Mouse (Mus musculus): ENCODE measurements around the gene Pigk. TPM values are rescaled to one million over a fixed set of nuclear protein-coding genes. Genes with fewer than 3 reads are reported as not detected.
"Not testable (repeated sequence)": the region's sequence is repeated elsewhere in the genome, so short reads cannot be mapped to it uniquely, and the experiment has no call there.

The Pigk gene
- polyA plus RNA-seq, 1 experiment from 2014 or later: 51.4 TPM

- 49% methylated on average over 8 of the region's 8 CpGs for WGBS
- no peaks in the 10 kb centered on the region for H3K4me1 ChIP-seq
- H3K4me2 ChIP-seq (replicated peaks): no peak overlapping the region
- H3K27ac ChIP-seq: no peak overlapping the region
- no peaks in the 10 kb centered on the region for H3K36me3 ChIP-seq
- no peak overlapping the region for H3K4me3 ChIP-seq
- ATAC-seq (ENCODE audit: insufficient number of reproducible peaks, insufficient read depth, low FRiP score, low TSS enrichment): no peak
- no peaks in the 10 kb centered on the region for H3K9me3 ChIP-seq
- no peaks in the 10 kb centered on the region for H3K27me3 ChIP-seq
- no peak overlapping the region for H3K9ac ChIP-seq
These were observed 14.6 kb upstream of the Pigk start for GRCm38 (mm10) chr3:152699261-152699660.

DNA sequence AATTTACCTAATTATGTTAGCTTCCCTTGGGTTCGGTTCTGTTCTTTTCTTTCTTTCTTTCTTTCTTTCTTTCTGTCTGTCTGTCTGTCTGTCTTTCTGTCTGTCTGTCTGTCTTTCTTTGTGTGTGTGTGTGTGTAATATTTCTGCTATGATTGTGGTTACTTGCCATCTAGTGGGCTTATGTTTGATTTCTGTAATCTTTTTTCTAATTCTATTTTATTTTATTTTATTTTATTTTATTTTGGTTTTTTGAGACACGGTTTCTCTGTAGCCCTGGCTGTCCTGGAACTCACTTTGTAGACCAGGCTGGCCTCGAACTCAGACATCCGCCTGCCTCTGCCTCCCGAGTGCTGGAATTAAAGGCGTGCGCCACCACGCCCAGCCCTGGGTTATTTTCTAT is 12.4 kb upstream of the Pigk start:
- H3K9me3 ChIP-seq; H3K36me3 ChIP-seq; H3K27ac ChIP-seq; H3K4me1 ChIP-seq; ATAC-seq (ENCODE audit: insufficient number of reproducible peaks, insufficient read depth, low FRiP score, low TSS enrichment); H3K4me2 ChIP-seq (replicated peaks); H3K4me3 ChIP-seq; H3K9ac ChIP-seq; H3K27me3 ChIP-seq: not testable (repeated sequence)
- WGBS: 89% methylated on average over 8 of the region's 8 CpGs

- no peaks in the 10 kb centered on the region for H3K9me3 ChIP-seq
- no peak for ATAC-seq (ENCODE audit: insufficient number of reproducible peaks, insufficient read depth, low FRiP score, low TSS enrichment)
- peak overlapping the region; percentile 17; the same call in 1 of the 2 replicates for H3K4me2 ChIP-seq (replicated peaks)
- H3K27me3 ChIP-seq: no peaks in the 10 kb centered on the region
- H3K4me1 ChIP-seq: no peaks in the 10 kb centered on the region
- WGBS: 48% methylated on average over 8 of the region's 8 CpGs
- no peak overlapping the region; the same call in 1 of the 2 replicates for H3K4me3 ChIP-seq
- H3K36me3 ChIP-seq: no peaks in the 10 kb centered on the region
- no peak overlapping the region for H3K27ac ChIP-seq
- no peak overlapping the region for H3K9ac ChIP-seq
These were observed 11.5 kb upstream of the Pigk start for GRCm38 (mm10) chr3:152702274-152702843.

GRCm38 (mm10) chr3:152705826-152706225 is 8.1 kb upstream of the Pigk start:
- Histone ChIP-seq H3K27me3 (no peaks in the 10 kb centered on the region), H3K9me3 (no peaks in the 10 kb centered on the region), H3K4me1 (no peaks in the 10 kb centered on the region), H3K36me3 (no peaks in the 10 kb centered on the region), H3K4me3 (no peak overlapping the region), H3K27ac (no peak overlapping the region), H3K9ac (no peak overlapping the region), H3K4me2 (replicated peaks) (no peak overlapping the region)
- no peak for ATAC-seq (ENCODE audit: insufficient number of reproducible peaks, insufficient read depth, low FRiP score, low TSS enrichment)
- WGBS: 72% methylated on average over 5 of the region's 5 CpGs

- no peak overlapping the region for H3K4me2 ChIP-seq (replicated peaks)
- no peak overlapping the region for H3K4me3 ChIP-seq
- ATAC-seq (ENCODE audit: insufficient number of reproducible peaks, insufficient read depth, low FRiP score, low TSS enrichment): no peak
- H3K27me3 ChIP-seq: no peaks in the 10 kb centered on the region
- no peaks in the 10 kb centered on the region for H3K36me3 ChIP-seq
- H3K9ac ChIP-seq: no peak overlapping the region
- no peak overlapping the region for H3K27ac ChIP-seq
- no peaks in the 10 kb centered on the region for H3K4me1 ChIP-seq
- WGBS: 90% methylated on average over 2 of the region's 2 CpGs
- no peaks in the 10 kb centered on the region for H3K9me3 ChIP-seq
These were observed 7.0 kb upstream of the Pigk start for GRCm38 (mm10) chr3:152706901-152707300.

- no peak overlapping the region for H3K9ac ChIP-seq
- no peaks in the 10 kb centered on the region for H3K9me3 ChIP-seq
- H3K4me2 ChIP-seq (replicated peaks): no peak overlapping the region
- H3K4me3 ChIP-seq: no peak overlapping the region
- WGBS: 82% methylated on average over 5 of the region's 5 CpGs
- ATAC-seq (ENCODE audit: insufficient number of reproducible peaks, insufficient read depth, low FRiP score, low TSS enrichment): no peak
- H3K36me3 ChIP-seq: no peaks in the 10 kb centered on the region
- H3K27ac ChIP-seq: no peak overlapping the region
- H3K4me1 ChIP-seq: no peaks in the 10 kb centered on the region
- H3K27me3 ChIP-seq: no peaks in the 10 kb centered on the region
These were observed 6.5 kb upstream of the Pigk start for GRCm38 (mm10) chr3:152707321-152707823.

DNA sequence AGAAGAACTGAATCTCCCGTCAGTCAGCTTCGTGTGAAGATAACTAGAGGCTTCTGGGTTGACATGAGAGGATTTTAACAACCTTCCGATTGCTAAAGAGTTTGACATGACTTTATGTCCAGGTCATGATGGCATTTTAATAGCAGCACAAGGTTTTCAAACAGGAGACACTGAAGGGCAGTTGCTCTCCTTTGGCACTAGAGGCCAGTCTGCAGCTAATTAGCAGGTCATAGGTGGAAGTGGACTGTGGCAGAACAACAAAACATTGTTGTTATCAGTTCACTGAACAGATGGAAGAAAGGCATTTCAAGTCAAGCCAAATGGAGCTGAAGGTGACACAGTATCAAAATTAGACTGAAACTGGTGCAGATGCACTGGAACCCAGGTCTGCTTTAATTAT is 4.0 kb upstream of the Pigk start:
- WGBS: 40% methylated on average over 3 of the region's 3 CpGs
- H3K4me3 ChIP-seq: no peak overlapping the region
- H3K4me2 ChIP-seq (replicated peaks): no peak overlapping the region
- H3K9me3 ChIP-seq: no peaks in the 10 kb centered on the region
- H3K9ac ChIP-seq: no peak overlapping the region
- H3K27ac ChIP-seq: no peak overlapping the region
- 0 out of 2 replicates have a peak, but pooled peaks cover 4% of the 10 kb centered on the region for H3K4me1 ChIP-seq
- no peaks in the 10 kb centered on the region for H3K36me3 ChIP-seq
- no peak for ATAC-seq (ENCODE audit: insufficient number of reproducible peaks, insufficient read depth, low FRiP score, low TSS enrichment)
- no peaks in the 10 kb centered on the region for H3K27me3 ChIP-seq

DNA sequence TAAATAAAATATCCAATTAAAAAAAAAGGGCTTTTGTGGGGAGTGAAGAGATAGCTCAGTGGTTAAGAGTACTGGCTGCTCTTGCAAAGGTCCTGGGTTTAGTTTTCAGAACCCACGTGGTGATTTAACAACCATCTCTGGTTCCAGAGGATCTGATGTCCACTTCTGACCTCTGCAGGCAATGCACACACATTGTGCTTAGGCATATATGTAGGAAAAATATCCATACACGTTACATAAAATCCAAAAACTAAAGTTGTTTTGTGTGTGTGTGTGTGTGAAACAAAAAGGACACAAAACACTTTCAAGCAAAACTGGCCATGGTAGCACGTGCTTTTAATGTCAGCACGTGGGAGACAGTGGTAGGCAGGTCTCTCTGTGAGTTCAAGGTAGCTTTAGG is 943 bp upstream of the Pigk start:
- 0 out of 2 replicates have a peak, but pooled peaks cover 5% of the 10 kb centered on the region for H3K4me1 ChIP-seq
- no peak overlapping the region for H3K9ac ChIP-seq
- H3K27me3 ChIP-seq: no peaks in the 10 kb centered on the region
- no peaks in the 10 kb centered on the region for H3K36me3 ChIP-seq
- H3K4me3 ChIP-seq: no peak overlapping the region
- ATAC-seq (ENCODE audit: insufficient number of reproducible peaks, insufficient read depth, low FRiP score, low TSS enrichment): no peak
- H3K4me2 ChIP-seq (replicated peaks): no peak overlapping the region
- H3K27ac ChIP-seq: no peak overlapping the region
- WGBS: 68% methylated on average over 4 of the region's 4 CpGs
- no peaks in the 10 kb centered on the region for H3K9me3 ChIP-seq

DNA sequence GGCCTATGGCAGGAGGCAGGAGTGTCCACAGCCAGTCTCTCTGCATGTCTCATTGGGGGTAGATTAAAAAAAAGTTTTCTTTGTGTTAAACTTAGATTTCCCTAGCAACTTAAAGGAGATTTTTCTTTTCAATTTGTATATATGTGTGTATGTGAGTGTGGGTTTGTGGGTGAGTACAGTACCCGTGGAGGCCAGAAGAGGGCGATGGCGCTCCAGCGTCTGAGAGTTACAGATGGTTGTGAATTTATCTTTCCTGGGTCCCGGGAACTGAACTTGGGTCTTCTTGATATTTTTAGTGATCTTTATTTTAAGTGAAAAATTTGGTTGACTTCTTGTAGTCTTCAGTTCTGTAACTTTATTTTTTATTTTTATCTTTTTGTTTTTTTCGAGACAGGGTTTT is 7.4 kb downstream of the Pigk start:
- Histone ChIP-seq H3K27ac (no peak overlapping the region), H3K4me2 (replicated peaks) (no peak overlapping the region), H3K4me3 (no peak overlapping the region), H3K27me3 (no peaks in the 10 kb centered on the region), H3K9ac (no peak overlapping the region), H3K4me1 (no peaks in the 10 kb centered on the region), H3K9me3 (no peaks in the 10 kb centered on the region), H3K36me3 (peaks cover 6% of the 10 kb centered on the region; the same call in 1 of the 2 replicates)
- ATAC-seq (ENCODE audit: insufficient number of reproducible peaks, insufficient read depth, low FRiP score, low TSS enrichment): no peak
- 86% methylated on average over 6 of the region's 6 CpGs for WGBS

- no peak overlapping the region for H3K27ac ChIP-seq
- H3K4me2 ChIP-seq (replicated peaks): no peak overlapping the region
- no peak overlapping the region for H3K9ac ChIP-seq
- H3K4me1 ChIP-seq: no peaks in the 10 kb centered on the region
- H3K4me3 ChIP-seq: no peak overlapping the region
- ATAC-seq (ENCODE audit: insufficient number of reproducible peaks, insufficient read depth, low FRiP score, low TSS enrichment): no peak
- H3K36me3 ChIP-seq: peaks cover 6% of the 10 kb centered on the region; the same call in 1 of the 2 replicates
- no peaks in the 10 kb centered on the region for H3K27me3 ChIP-seq
- 70% methylated on average over 3 of the region's 3 CpGs for WGBS
- H3K9me3 ChIP-seq: no peaks in the 10 kb centered on the region
These were observed 8.9 kb downstream of the Pigk start for GRCm38 (mm10) chr3:152722836-152723235.

GRCm38 (mm10) chr3:152724446-152724845 is 10.5 kb downstream of the Pigk start:
- Histone ChIP-seq H3K4me1 (no peaks in the 10 kb centered on the region), H3K4me3 (no peak overlapping the region), H3K36me3 (peaks cover 6% of the 10 kb centered on the region; the same call in 1 of the 2 replicates), H3K4me2 (replicated peaks) (no peak overlapping the region), H3K27ac (no peak overlapping the region), H3K9ac (no peak overlapping the region), H3K27me3 (no peaks in the 10 kb centered on the region), H3K9me3 (no peaks in the 10 kb centered on the region)
- 85% methylated on average over 9 of the region's 9 CpGs for WGBS
- ATAC-seq (ENCODE audit: insufficient number of reproducible peaks, insufficient read depth, low FRiP score, low TSS enrichment): no peak

DNA sequence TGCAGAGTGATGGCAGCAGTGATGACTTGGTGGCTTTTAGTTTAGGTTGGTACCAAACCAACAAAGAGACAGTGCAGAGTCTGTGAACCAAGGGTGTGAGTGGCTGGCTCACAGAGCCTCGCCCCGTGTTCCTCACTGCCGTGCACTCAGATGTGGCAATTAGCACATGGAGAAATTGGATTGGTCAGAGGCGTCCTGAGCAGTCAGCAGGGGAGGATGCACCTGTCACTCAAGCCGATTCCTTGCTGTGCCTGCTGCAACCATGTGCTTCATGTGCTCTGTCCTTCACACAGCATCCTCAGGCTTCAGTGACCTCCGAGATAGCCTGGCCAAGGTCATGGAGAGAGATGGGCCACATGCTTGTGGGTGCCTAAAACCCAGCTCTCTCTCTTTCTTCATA is 14.3 kb downstream of the Pigk start:
- no peak overlapping the region for H3K27ac ChIP-seq
- H3K4me3 ChIP-seq: no peak overlapping the region
- H3K9me3 ChIP-seq: no peaks in the 10 kb centered on the region
- H3K27me3 ChIP-seq: no peaks in the 10 kb centered on the region
- H3K9ac ChIP-seq: no peak overlapping the region
- peaks cover 6% of the 10 kb centered on the region; the same call in 1 of the 2 replicates for H3K36me3 ChIP-seq
- no peaks in the 10 kb centered on the region for H3K4me1 ChIP-seq
- WGBS: 71% methylated on average over 6 of the region's 6 CpGs
- no peak overlapping the region for H3K4me2 ChIP-seq (replicated peaks)
- no peak for ATAC-seq (ENCODE audit: insufficient number of reproducible peaks, insufficient read depth, low FRiP score, low TSS enrichment)

Measured in embryonic facial prominence, embryonic 12.5 days (tissue).